Mouse (Mus musculus) cerebellum, adult (tissue): ENCODE data around the gene Sh2d5.

ENCODE experiments used
- ATAC-seq: cut with Nextera tagmentation; 2 replicates; pipeline ENCODE4 v1.9.2; 2017; ENCODE audit warnings: mild to moderate bottlenecking, moderate library complexity, mixed read lengths; ENCODE audit not compliant: insufficient number of reproducible peaks, low FRiP score, low TSS enrichment

Gene Sh2d5

GRCm38 (mm10) chr4:138258663-138259062 is 8.5 kb downstream of the Sh2d5 start:
- no peak for ATAC-seq

- ATAC-seq: no peak
Observed at GRCm38 (mm10) chr4:138259482-138259881, 9.3 kb downstream of the Sh2d5 start.

GRCm38 (mm10) chr4:138261843-138262681 is 11.9 kb downstream of the Sh2d5 start:
- peak; percentile 83; the same call in 1 of the 2 replicates for ATAC-seq

GRCm38 (mm10) chr4:138267869-138268268 is 17.7 kb downstream of the Sh2d5 start:
- ATAC-seq: no peak

- no peak for ATAC-seq
Observed at GRCm38 (mm10) chr4:138272011-138272997, 22.1 kb downstream of the Sh2d5 start.

- no peak for ATAC-seq
Observed at GRCm38 (mm10) chr4:138278346-138278745, 28.1 kb downstream of the Sh2d5 start.

GRCm38 (mm10) chr4:138282834-138283233 is 32.6 kb downstream of the Sh2d5 start:
- ATAC-seq: peak; percentile 81

GRCm38 (mm10) chr4:138286411-138286810 is 36.2 kb downstream of the Sh2d5 start:
- ATAC-seq: no peak

GRCm38 (mm10) chr4:138288691-138289090 is 38.5 kb downstream of the Sh2d5 start:
- ATAC-seq: no peak

GRCm38 (mm10) chr4:138292028-138292427 is 41.8 kb downstream of the Sh2d5 start:
- ATAC-seq: no peak

GRCm38 (mm10) chr4:138293261-138293948 is 43.2 kb downstream of the Sh2d5 start:
- no peak for ATAC-seq

GRCm38 (mm10) chr4:138293949-138294550 is 43.8 kb downstream of the Sh2d5 start:
- no peak for ATAC-seq

- ATAC-seq: no peak
Observed at GRCm38 (mm10) chr4:138301271-138301780, 51.1 kb downstream of the Sh2d5 start.

- ATAC-seq: no peak
Observed at GRCm38 (mm10) chr4:138303011-138303410, 52.8 kb downstream of the Sh2d5 start.

- no peak for ATAC-seq
Observed at GRCm38 (mm10) chr4:138303742-138304141, 53.5 kb downstream of the Sh2d5 start.

GRCm38 (mm10) chr4:138304340-138305104 is 54.3 kb downstream of the Sh2d5 start, which contains the start of gene Ddost:
Gene Ddost (plus strand): TSS chr4:138304730.
- peak; percentile 92 for ATAC-seq

- no peak for ATAC-seq
Observed at GRCm38 (mm10) chr4:138307025-138307424, 56.8 kb downstream of the Sh2d5 start.

- no peak for ATAC-seq
Observed at GRCm38 (mm10) chr4:138307739-138308138, 57.5 kb downstream of the Sh2d5 start.

- ATAC-seq: no peak
Observed at GRCm38 (mm10) chr4:138310311-138310910, 60.2 kb downstream of the Sh2d5 start.
